Comparison of ENCODE assay signal across 32 mouse cellular contexts in the genomic region with DNA sequence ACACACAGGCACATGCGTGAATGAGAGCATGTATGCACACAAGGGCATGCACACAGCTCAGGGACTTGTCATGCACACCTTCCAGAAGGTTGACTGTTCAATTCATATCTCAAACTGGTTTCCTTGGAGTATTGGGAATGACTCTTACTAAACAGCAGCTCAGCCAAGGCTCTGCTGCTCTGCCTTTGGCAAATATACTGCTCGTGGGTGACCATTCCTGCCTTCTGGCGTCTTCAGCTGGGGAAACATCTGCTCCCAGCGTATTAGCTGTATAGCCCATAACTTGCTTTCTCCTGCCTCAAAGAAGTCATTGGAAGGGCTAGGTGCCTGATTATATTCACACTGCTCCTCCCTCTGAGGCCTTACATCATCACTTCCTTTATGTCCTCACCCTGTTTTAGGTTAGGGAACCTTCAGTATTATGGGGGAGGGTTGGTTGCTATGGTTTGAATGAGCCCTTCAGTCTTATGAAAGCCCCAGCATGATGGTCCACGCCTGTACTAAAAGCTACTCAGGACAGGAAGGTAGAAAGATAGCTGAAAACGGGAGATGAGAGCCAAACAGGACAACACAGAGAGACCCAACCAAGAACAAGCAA. TPM values are rescaled to one million over a fixed set of nuclear protein-coding genes. Genes with fewer than 3 reads are reported as not detected.
DNase-seq lines count a peak whose midpoint lies in the region; ATAC-seq and TF ChIP-seq lines count a peak whose summit lies in the region.
"Had no signal": no experiment of that assay in that cellular context is flagged by ENCODE, and none has a peak within 500 bp of the region (broad histone marks: within the 10 kb centered on the region; RNA-seq: fewer than 3 reads in every experiment).

No protein-coding gene starts in this region.

- TF ChIP-seq POLR2A in MEL (IDR thresholded peaks at IDR 0.05; ENCODE audit: control insufficient read depth in 1 of 2, insufficient read depth in 1 of 2, low read depth in 1 of 2, low read length in 2 of 2, poor library complexity in 1 of 2) = no peak

- H3K4me3 ChIP-seq in layer of hippocampus, adult 2 months = no peak overlapping the region
- H3K4me3 ChIP-seq in MEL (ENCODE audit: control insufficient read depth in 1 of 2, insufficient read depth in 1 of 2, low read depth in 2 of 2, low read length in 2 of 2) = no peak overlapping the region
- H3K4me3 ChIP-seq: embryonic facial prominence, embryonic 12.5 days; heart, embryonic 12.5 days; myocyte; neural tube, embryonic 12.5 days had no signal

- no peak overlapping the region for H3K9ac ChIP-seq in MEL (ENCODE audit: control insufficient read depth, low read depth, low read length, poor library complexity, severe bottlenecking)
- H3K9ac ChIP-seq: embryonic facial prominence, embryonic 12.5 days; heart, embryonic 12.5 days; hindbrain, embryonic 14.5 days; liver, embryonic 14.5 days; neural tube, embryonic 12.5 days had no signal

- no peak for TF ChIP-seq CTCF in layer of hippocampus, adult 2 months (conservative IDR thresholded peaks at IDR 0.05)
- no peak for TF ChIP-seq CTCF in MEL (IDR thresholded peaks at IDR 0.05 in 2 of 3, conservative IDR thresholded peaks at IDR 0.05 in 1 of 3; ENCODE audit: control insufficient read depth in 1 of 3, insufficient read depth in 1 of 3, low read depth in 2 of 3, low read length in 3 of 3, poor library complexity in 1 of 3, severe bottlenecking in 1 of 3)

- H3K27me3 ChIP-seq in MEL (ENCODE audit: control insufficient read depth in 1 of 2, insufficient read depth in 2 of 2, low read length in 2 of 2) = no peaks in the 10 kb centered on the region
- H3K27me3 ChIP-seq: embryonic facial prominence, embryonic 12.5 days; neural tube, embryonic 12.5 days had no signal

- H3K79me2 ChIP-seq in MEL (ENCODE audit: control insufficient read depth, insufficient read depth, low read length, poor library complexity) = no peaks in the 10 kb centered on the region

- peaks cover 0 to 28% of the 10 kb centered on the region in 2 experiments; a peak in 2 of 4 replicates for H3K36me3 ChIP-seq in MEL (ENCODE audit: control insufficient read depth in 1 of 2, insufficient read depth in 2 of 2, low read length in 2 of 2)
- H3K36me3 ChIP-seq: embryonic facial prominence, embryonic 12.5 days; heart, embryonic 12.5 days; neural tube, embryonic 12.5 days had no signal

- peak overlapping the region; percentile 19; the same call in 1 of the 2 replicates for H3K27ac ChIP-seq in layer of hippocampus, adult 2 months
- H3K27ac ChIP-seq in MEL (ENCODE audit: control insufficient read depth, low read depth, low read length) = no peak overlapping the region
- H3K27ac ChIP-seq: embryonic facial prominence, embryonic 12.5 days; hindbrain, embryonic 14.5 days; kidney, postnatal 0 days; liver, embryonic 14.5 days; neural tube, embryonic 12.5 days had no signal

- TF ChIP-seq EP300 in MEL (IDR thresholded peaks at IDR 0.05; ENCODE audit: low read depth in 1 of 2, low read length in 2 of 2) = 0 out of 4 replicates have a peak, but pooled peaks of 1 of the 2 experiments have one; percentile 14

- no peaks in the 10 kb centered on the region for H3K9me3 ChIP-seq in MEL (replicated peaks; ENCODE audit: insufficient read depth, low read length)
- H3K9me3 ChIP-seq: embryonic facial prominence, embryonic 12.5 days; neural tube, embryonic 12.5 days had no signal

- peak; percentile 40 to 42; a peak in 1 of 4 replicates for ATAC-seq in hematopoietic stem cell, adult 5-6 weeks (replicated peaks in 1 of 2; ENCODE audit: insufficient read depth in 1 of 2, low FRiP score in 2 of 2, low TSS enrichment in 1 of 2, low read depth in 1 of 2, poor library complexity in 2 of 2, severe bottlenecking in 2 of 2)
- ATAC-seq in neutrophil, adult 5-6 weeks (ENCODE audit: extremely low read depth, insufficient number of reproducible peaks, low FRiP score, poor library complexity, severe bottlenecking) = peak; percentile 68; the same call in 1 of the 2 replicates
- ATAC-seq: CD4-positive, CD25-positive, alpha-beta regulatory T cell, adult 4 months; forebrain, embryonic 14.5 days; inflammation-experienced regulatory T-cells, adult 6 months; midbrain, embryonic 16.5 days had no signal

- DNase-seq in layer of hippocampus, adult 2 months (ENCODE audit: low spot score in 2 of 2) = peak in 1 of 2 experiments; percentile 39
- no peak for DNase-seq in layer of hippocampus, postnatal 14 days (ENCODE audit: low spot score in 2 of 2)
- peak; percentile 55 for DNase-seq in MEL (ENCODE audit: low read depth, low spot score)
- no peak for DNase-seq in adipocyte (ENCODE audit: low spot score)
- DNase-seq in spleen, postnatal 4 days (ENCODE audit: low spot score in 2 of 2) = no peak
- DNase-seq: adrenal gland, adult 2 months; adrenal gland, postnatal 36 days; cerebellum, adult 8-10 months; cerebellum, postnatal 25 days; gastrocnemius, postnatal 25 days; heart, adult 18-20 months; heart, postnatal 4 days; kidney, adult 18-20 months; liver; lung, adult 2 months had no signal

- peaks cover 5 to 38% of the 10 kb centered on the region in 2 experiments for H3K4me1 ChIP-seq in MEL (ENCODE audit: control insufficient read depth in 1 of 2, insufficient read depth in 2 of 2, low read length in 2 of 2)
- H3K4me1 ChIP-seq: embryonic facial prominence, embryonic 12.5 days; heart, embryonic 12.5 days; neural tube, embryonic 12.5 days had no signal

- no peak for TF ChIP-seq RAD21 in MEL (IDR thresholded peaks at IDR 0.05; ENCODE audit: low read depth, low read length)

TF ChIP-seq in MEL, 35 proteins besides CTCF, POLR2A, EP300 and RAD21:
- peak; percentile 19; the same call in 1 of the 2 replicates for TF ChIP-seq POLR2AphosphoS5 (IDR thresholded peaks at IDR 0.05; ENCODE audit: borderline replicate concordance, low read depth, low read length)
- peak; percentile 43; the same call in 1 of the 2 replicates for TF ChIP-seq ETS1 (IDR thresholded peaks at IDR 0.05; ENCODE audit: low read depth, low read length)
- no peak for TF ChIP-seq CHD2 (IDR thresholded peaks at IDR 0.05; ENCODE audit: low read length)
- no peak; the same call in 1 of the 2 replicates for TF ChIP-seq NELFE (IDR thresholded peaks at IDR 0.05; ENCODE audit: low read depth, low read length)
TF ChIP-seq in MEL: peak in this region for 2.

RNA-seq across cellular contexts. Expression of gene Mlana, which starts 19.3 kb away (rescaled TPM):
- total RNA-seq in layer of hippocampus, adult 2 months (2021) = under 1 TPM; 0.56 to 0.79 TPM
- 1 to 10 TPM in 1 of 2 experiments, under 1 TPM in 1; 0.43 to 1.2 TPM for total RNA-seq in layer of hippocampus, postnatal 14 days (2021)
- 0.27 and 0.69 TPM in 2 replicates for total RNA-seq in MEL (2012; rRNA removed)
- under 1 TPM in 1 of 2 experiments, not detected in 1; 0.78 TPM for polyA plus RNA-seq in MEL (2012; ENCODE audit: insufficient read depth in 1 of 2, insufficient read length in 2 of 2, low read depth in 1 of 2, low replicate concordance in 2 of 2, missing spikeins in 1 of 2)
- total RNA-seq in hematopoietic stem cell, adult 5-6 weeks (2017) = not detected in 2 replicates
- total RNA-seq in neutrophil, adult 5-6 weeks (2017) = not detected in 2 replicates
- total RNA-seq: adrenal gland, adult 2 months; adrenal gland, postnatal 36 days; gastrocnemius, adult 18-20 months; gastrocnemius, postnatal 25 days had no signal
- polyA plus RNA-seq: adrenal gland, adult 2 months; CD4-positive, CD25-positive, alpha-beta regulatory T cell, adult 4 months; forebrain, embryonic 14.5 days; hindbrain, embryonic 14.5 days; inflammation-experienced regulatory T-cells, adult 6 months; kidney, postnatal 0 days; large intestine, adult 2 months; limb, embryonic 11.5 days; liver, embryonic 14.5 days; midbrain, embryonic 16.5 days; myocyte; neural tube, embryonic 12.5 days; stomach, embryonic 14.5 days had no signal

RNA-seq across cellular contexts. Expression of gene Ermp1, which starts 30.1 kb away (rescaled TPM):
- 10 to 100 TPM; 57.0 to 59.3 TPM for total RNA-seq in layer of hippocampus, adult 2 months (2021)
- total RNA-seq in layer of hippocampus, postnatal 14 days (2021) = 10 to 100 TPM; 56.7 to 56.8 TPM
- 62.3 and 68.4 TPM in 2 replicates for total RNA-seq in MEL (2012; rRNA removed)
- polyA plus RNA-seq in MEL (2012; ENCODE audit: insufficient read depth in 1 of 2, insufficient read length in 2 of 2, low read depth in 1 of 2, low replicate concordance in 2 of 2, missing spikeins in 1 of 2) = 100 to 1,000 TPM in 1 of 2 experiments, 10 to 100 TPM in 1; 82.0 to 167 TPM
- total RNA-seq in hematopoietic stem cell, adult 5-6 weeks (2017) = 36.8 and 39.3 TPM in 2 replicates
- total RNA-seq in neutrophil, adult 5-6 weeks (2017) = 24.7 and 27.1 TPM in 2 replicates
